Mouse (Mus musculus) frontal cortex, adult (tissue): ENCODE data around the gene Mia2.

Experiments
- ATAC-seq: cut with Nextera tagmentation; 2 replicates; pipeline ENCODE4 v1.9.2; 2017; ENCODE audit warnings: mild to moderate bottlenecking, moderate library complexity, mixed read lengths; ENCODE audit not compliant: low TSS enrichment

The Mia2 gene

GRCm38 (mm10) chr12:59162797-59163196 lies 67.2 kb downstream of the Mia2 start:
- no peak for ATAC-seq

GRCm38 (mm10) chr12:59164522-59164921 lies 68.9 kb downstream of the Mia2 start:
- no peak for ATAC-seq

- no peak for ATAC-seq
These were observed 71.0 kb downstream of the Mia2 start for GRCm38 (mm10) chr12:59166557-59166956.

- no peak for ATAC-seq
These were observed 74.3 kb downstream of the Mia2 start for GRCm38 (mm10) chr12:59169935-59170334.

- ATAC-seq = peak; percentile 94
These were observed 82.2 kb downstream of the Mia2 start for GRCm38 (mm10) chr12:59177814-59178213.

GRCm38 (mm10) chr12:59188086-59188682 lies 92.6 kb downstream of the Mia2 start:
- ATAC-seq = peak; percentile 88

- ATAC-seq = no peak
These were observed 98.0 kb downstream of the Mia2 start for GRCm38 (mm10) chr12:59193637-59194036.

- ATAC-seq = 0 out of 2 replicates have a peak, but pooled peaks have one; percentile 21
These were observed 98.9 kb downstream of the Mia2 start for GRCm38 (mm10) chr12:59194341-59195003.

GRCm38 (mm10) chr12:59195065-59195464 lies 99.5 kb downstream of the Mia2 start:
- ATAC-seq = no peak

GRCm38 (mm10) chr12:59195941-59196340 lies 100.3 kb downstream of the Mia2 start:
- ATAC-seq = peak; percentile 65

- ATAC-seq = no peak
These were observed 103.2 kb downstream of the Mia2 start for GRCm38 (mm10) chr12:59198750-59199149.

- no peak for ATAC-seq
These were observed 103.8 kb downstream of the Mia2 start for GRCm38 (mm10) chr12:59199361-59199760.

GRCm38 (mm10) chr12:59205571-59205970 lies 110.0 kb downstream of the Mia2 start:
- ATAC-seq = no peak

- ATAC-seq = no peak
These were observed 110.8 kb downstream of the Mia2 start for GRCm38 (mm10) chr12:59206208-59206999.

- no peak for ATAC-seq
These were observed 111.4 kb downstream of the Mia2 start for GRCm38 (mm10) chr12:59207000-59207390.

- ATAC-seq = no peak
These were observed 112.2 kb downstream of the Mia2 start for GRCm38 (mm10) chr12:59207814-59208213.

GRCm38 (mm10) chr12:59216176-59216575 lies 120.6 kb downstream of the Mia2 start:
- no peak for ATAC-seq

GRCm38 (mm10) chr12:59216676-59217266 lies 121.2 kb downstream of the Mia2 start:
- ATAC-seq = no peak

- ATAC-seq = no peak
These were observed 121.7 kb downstream of the Mia2 start for GRCm38 (mm10) chr12:59217331-59217730.

- peak; percentile 31 for ATAC-seq
These were observed 123.2 kb downstream of the Mia2 start for GRCm38 (mm10) chr12:59218640-59219321.

- ATAC-seq = peak; percentile 91
These were observed 124.0 kb downstream of the Mia2 start, which contains the start of gene Fbxo33 for GRCm38 (mm10) chr12:59219325-59220225. Gene Fbxo33 (minus strand): TSS chr12:59219725.
